Mouse (Mus musculus) intestine, embryonic 16.5 days (tissue): Measurements from ENCODE around the gene Atg9a. TPM values are rescaled to one million over a fixed set of nuclear protein-coding genes. Genes with fewer than 3 reads are reported as not detected.

Experiments
- ATAC-seq: fragments of 200-750 bp; cut with Nextera tagmentation; 2 replicates; pipeline ENCODE4 v1.8.0; 2017; ENCODE audit warnings: moderate TSS enrichment, moderate library complexity
- H3K27ac ChIP-seq: fragments of 300-500 bp; sonication (generic); 2 replicates; pipeline ENCODE4 v1.5.1; 2014; ENCODE audit warnings: mild to moderate bottlenecking, low read length
- H3K27me3 ChIP-seq: fragments of 300-500 bp; sonication (generic); replicated peaks from 2 replicates; pipeline ENCODE4 v1.6.1; 2014; ENCODE audit warnings: low read length, control low read depth, mixed read lengths; ENCODE audit not compliant: control insufficient read depth, insufficient read depth
- H3K36me3 ChIP-seq: fragments of 300-500 bp; sonication (generic); 2 replicates; pipeline ENCODE4 v1.6.1; 2014; ENCODE audit warnings: low read length, control low read depth; ENCODE audit not compliant: control insufficient read depth, insufficient read depth
- H3K4me1 ChIP-seq: fragments of 300-500 bp; sonication (generic); 2 replicates; pipeline ENCODE4 v1.6.1; 2014; ENCODE audit warnings: low read length, control low read depth, mixed read lengths; ENCODE audit not compliant: control insufficient read depth, insufficient read depth
- H3K4me2 ChIP-seq: fragments of 300-500 bp; sonication (generic); 2 replicates; pipeline ENCODE4 v1.6.1; 2014; ENCODE audit warnings: low read depth, low read length, control low read depth
- H3K4me3 ChIP-seq: fragments of 300-500 bp; sonication (generic); 2 replicates; pipeline ENCODE4 v1.5.1; 2014; ENCODE audit warnings: mild to moderate bottlenecking, low read length
- H3K9ac ChIP-seq: fragments of 300-500 bp; sonication (generic); 2 replicates; pipeline ENCODE4 v1.6.1; 2014; ENCODE audit warnings: low read depth, low read length
- H3K9me3 ChIP-seq: fragments of 300-500 bp; sonication (generic); 2 replicates; pipeline ENCODE4 v1.6.1; 2016; ENCODE audit warnings: low read length, control low read depth; ENCODE audit not compliant: control insufficient read depth
- WGBS: fragments of 180-500 bp; shearing (Covaris S2); extraction: QIAGEN DNeasy Blood & Tissue Kit; methylation state at CpG from one replicate; pipeline ENCODE4 v1.1.7; 2014; 5-methylcytosine and 5-hydroxymethylcytosine counted together
- polyA plus RNA-seq: library from polyadenylated mRNA; unstranded; fragments of >200 nt; fragmentation: Nextera tagmentation; extraction: Ambion mirVana; gene quantifications from 2 replicates; pipeline ENCODE4 v1.2.1, GENCODE M21; 2015

Gene Atg9a
- polyA plus RNA-seq, 1 experiment from 2014 or later, result 28.3 TPM

GRCm38 (mm10) chr1:75211141-75211708, 19.2 kb upstream of the Atg9a start:
- Histone ChIP-seq H3K27ac (0 out of 2 replicates have a peak overlapping the region, but pooled peaks have one; percentile 42), H3K9ac (peak overlapping the region; percentile 96), H3K9me3 (no peaks in the 10 kb centered on the region), H3K4me2 (peak overlapping the region; percentile 87), H3K4me1 (peaks cover 55% of the 10 kb centered on the region), H3K4me3 (peak overlapping the region; percentile 90), H3K36me3 (peaks cover 21% of the 10 kb centered on the region), H3K27me3 (no peaks in the 10 kb centered on the region)
- 10% methylated on average over 17 of the region's 17 CpGs for WGBS
- no peak for ATAC-seq

- H3K27me3 ChIP-seq, result no peaks in the 10 kb centered on the region
- H3K36me3 ChIP-seq, result peaks cover 14% of the 10 kb centered on the region
- 5% methylated on average over 42 of the region's 42 CpGs for WGBS
- H3K4me2 ChIP-seq, result peak within 1 kb of the TSS; percentile 87
- H3K4me1 ChIP-seq, result peaks cover 55% of the 10 kb centered on the region
- H3K9ac ChIP-seq, result peak within 1 kb of the TSS; percentile 96
- H3K27ac ChIP-seq, result 0 out of 2 replicates have a peak within 1 kb of the TSS, but pooled peaks have one; percentile 42
- no peaks in the 10 kb centered on the region for H3K9me3 ChIP-seq
- H3K4me3 ChIP-seq, result peak within 1 kb of the TSS; percentile 90
- ATAC-seq, result peak; percentile 86
Observed at GRCm38 (mm10) chr1:75210136-75211087, 18.4 kb upstream of the Atg9a start, which contains the start of the genes Glb1l and Stk16. TSS of gene Glb1l (minus strand) at chr1:75210813. TSS of gene Stk16 (plus strand) at chr1:75210838.

GRCm38 (mm10) chr1:75208967-75209678, 17.1 kb upstream of the Atg9a start:
- peaks cover 45% of the 10 kb centered on the region for H3K4me1 ChIP-seq
- H3K4me3 ChIP-seq, result peak overlapping the region; percentile 54
- H3K27me3 ChIP-seq, result no peaks in the 10 kb centered on the region
- H3K27ac ChIP-seq, result peak overlapping the region; percentile 48; the same call in 1 of the 2 replicates
- H3K4me2 ChIP-seq, result peak overlapping the region; percentile 66
- peak overlapping the region; percentile 73 for H3K9ac ChIP-seq
- no peak for ATAC-seq
- H3K9me3 ChIP-seq, result no peaks in the 10 kb centered on the region
- 11% methylated on average over 34 of the region's 34 CpGs for WGBS
- peaks cover 13% of the 10 kb centered on the region for H3K36me3 ChIP-seq

- Histone ChIP-seq H3K4me3 (no peak overlapping the region), H3K36me3 (peaks cover 8% of the 10 kb centered on the region), H3K27me3 (no peaks in the 10 kb centered on the region), H3K9me3 (no peaks in the 10 kb centered on the region), H3K4me2 (no peak overlapping the region), H3K9ac (no peak overlapping the region), H3K27ac (no peak overlapping the region), H3K4me1 (no peaks in the 10 kb centered on the region)
- 79% methylated on average over 1 of the region's 1 CpGs for WGBS
- ATAC-seq, result no peak
Observed at GRCm38 (mm10) chr1:75201236-75201635, 9.2 kb upstream of the Atg9a start.

GRCm38 (mm10) chr1:75192452-75192851, 456 bp upstream of the Atg9a start:
- WGBS, result under 1% methylated on average over 19 of the region's 19 CpGs
- Histone ChIP-seq H3K4me1 (peaks cover 17% of the 10 kb centered on the region), H3K27me3 (no peaks in the 10 kb centered on the region)

GRCm38 (mm10) chr1:75191258-75191621, 756 bp downstream of the Atg9a start:
- Histone ChIP-seq H3K4me3 (peak overlapping the region; percentile 91), H3K4me1 (peaks cover 17% of the 10 kb centered on the region), H3K9me3 (no peaks in the 10 kb centered on the region), H3K4me2 (peak overlapping the region; percentile 69), H3K27me3 (no peaks in the 10 kb centered on the region), H3K27ac (peak overlapping the region; percentile 89), H3K9ac (peak overlapping the region; percentile 93), H3K36me3 (peaks cover 18% of the 10 kb centered on the region)
- 41% methylated on average over 5 of the region's 5 CpGs for WGBS
- no peak for ATAC-seq

More at GRCm38 (mm10) chr1:75192452-75192851, 456 bp upstream of the Atg9a start:
- peak; percentile 66 for ATAC-seq
- Histone ChIP-seq H3K36me3 (peaks cover 8% of the 10 kb centered on the region), H3K9ac (peak overlapping the region; percentile 90), H3K9me3 (no peaks in the 10 kb centered on the region), H3K27ac (peak overlapping the region; percentile 98), H3K4me2 (peak overlapping the region; percentile 81), H3K4me3 (peak overlapping the region; percentile 91)

- H3K27me3 ChIP-seq, result no peaks in the 10 kb centered on the region
- ATAC-seq, result no peak
- peak overlapping the region; percentile 69 for H3K4me2 ChIP-seq
- WGBS, result 44% methylated on average over 2 of the region's 2 CpGs
- peak overlapping the region; percentile 91 for H3K4me3 ChIP-seq
- peaks cover 25% of the 10 kb centered on the region for H3K36me3 ChIP-seq
- peaks cover 17% of the 10 kb centered on the region for H3K4me1 ChIP-seq
- H3K9ac ChIP-seq, result peak overlapping the region; percentile 93
- H3K9me3 ChIP-seq, result no peaks in the 10 kb centered on the region
- no peak overlapping the region for H3K27ac ChIP-seq
Observed at GRCm38 (mm10) chr1:75190577-75190976, 1.4 kb downstream of the Atg9a start.

- no peak for ATAC-seq
- Histone ChIP-seq H3K4me1 (peaks cover 13% of the 10 kb centered on the region), H3K27me3 (no peaks in the 10 kb centered on the region), H3K9me3 (no peaks in the 10 kb centered on the region), H3K9ac (no peak overlapping the region), H3K4me3 (no peak overlapping the region), H3K4me2 (no peak overlapping the region), H3K36me3 (peaks cover 33% of the 10 kb centered on the region), H3K27ac (no peak overlapping the region)
- WGBS, result 95% methylated on average over 2 of the region's 2 CpGs
Observed at GRCm38 (mm10) chr1:75187914-75188483, 4.0 kb downstream of the Atg9a start.
